Mouse (Mus musculus): Measurements from ENCODE around the gene Rplp1.

Gene Rplp1

DNA sequence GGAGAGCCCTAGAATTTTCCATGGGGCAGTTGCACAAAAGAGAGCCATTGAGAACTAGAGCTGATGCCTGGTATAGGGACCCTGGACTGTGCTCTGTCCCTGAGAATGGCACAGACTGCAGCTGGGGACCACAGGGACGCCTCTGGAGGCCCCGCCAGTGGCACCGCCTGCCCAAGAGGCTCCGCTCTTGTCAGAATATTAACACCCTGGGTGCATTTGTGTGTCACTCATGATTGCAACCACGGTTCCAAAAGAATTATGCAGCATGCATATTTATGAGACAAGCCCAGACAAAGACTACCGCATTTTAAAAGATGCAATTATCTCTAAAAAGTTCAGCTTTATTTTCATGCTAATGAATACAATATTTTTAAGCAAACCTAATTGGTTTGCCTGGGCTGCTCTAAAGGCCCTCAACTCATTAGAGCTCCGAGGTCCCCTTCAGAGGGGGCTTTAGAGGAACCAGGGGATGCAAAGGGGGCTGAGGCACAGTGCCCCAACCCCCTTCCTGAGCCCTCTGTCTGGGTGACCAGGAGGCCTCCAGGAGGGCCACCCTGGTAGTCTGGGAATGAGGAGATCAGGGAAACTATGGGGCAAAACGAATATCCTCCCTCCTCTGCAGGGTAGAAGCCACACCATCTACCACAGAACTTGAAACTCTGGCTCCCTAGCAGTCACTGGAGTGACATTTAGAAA lies 41.9 kb downstream of the Rplp1 start:
- DNase-seq: no peak

DNA sequence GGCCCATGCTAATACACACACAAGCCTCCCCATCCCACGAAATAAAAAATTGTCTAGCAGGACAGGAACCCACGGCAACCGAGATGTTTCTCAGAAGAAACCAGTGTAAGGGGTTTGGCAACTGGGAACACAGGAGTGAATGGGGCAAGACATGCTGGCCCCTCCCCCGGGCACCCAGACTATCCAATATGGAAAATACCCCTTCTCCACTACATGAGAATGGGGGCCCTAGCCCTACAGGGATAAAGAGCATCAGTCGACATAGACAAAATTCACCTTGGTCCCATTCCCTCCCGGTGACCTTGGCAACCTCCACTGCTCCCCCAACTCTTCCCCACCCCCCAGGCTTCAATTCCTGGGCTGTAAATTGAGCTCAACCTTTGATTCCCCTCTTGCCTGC lies 42.5 kb downstream of the Rplp1 start:
- DNase-seq: no peak

DNA sequence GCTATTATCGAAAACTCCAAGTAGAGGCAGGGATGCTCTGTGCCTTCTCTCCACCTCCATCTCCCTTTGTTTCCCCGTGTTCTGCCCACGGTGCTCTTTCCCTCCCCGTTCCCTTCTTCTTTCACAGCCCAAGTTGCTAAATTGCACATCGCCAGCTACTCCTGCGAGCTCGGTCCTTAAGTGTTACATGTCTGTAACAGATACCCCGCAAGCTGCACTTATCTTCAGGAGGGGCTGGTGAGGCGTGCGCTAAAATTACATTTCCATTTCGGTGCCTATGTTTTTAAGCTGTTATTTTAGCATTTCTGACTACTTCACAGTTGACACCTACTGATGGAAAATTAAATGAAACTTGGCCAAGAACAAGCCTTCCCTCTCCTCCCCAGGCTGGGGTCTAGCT lies 46.7 kb downstream of the Rplp1 start:
- peak; percentile 35 for DNase-seq

All from right cerebral cortex, postnatal 25 days (tissue).